Mouse (Mus musculus): ENCODE results near the gene Tmsb15b2. TPM values are rescaled to one million over a fixed set of nuclear protein-coding genes. Genes with fewer than 3 reads are reported as not detected.
A peak's percentile ranks its signal among the peaks of the same experiment; 100 is the strongest.
"Not testable (repeated sequence)": the region's sequence is repeated elsewhere in the genome, so short reads cannot be mapped to it uniquely, and the experiment has no call there.

The Tmsb15b2 gene
- polyA plus RNA-seq, 1 experiment from 2014 or later: 21.0 TPM

- Histone ChIP-seq H3K4me2 (ENCODE audit: low read length) (peak overlapping the region; percentile 52), H3K4me3 (ENCODE audit: control insufficient read depth in 1 of 2, insufficient read depth in 1 of 2, low read depth in 1 of 2, low read length in 2 of 2) (peak overlapping the region; percentile 21 to 38; a peak in 3 of 4 replicates)
- H3K27me3 ChIP-seq (ENCODE audit: control insufficient read depth, insufficient read depth, low read length); H3K9me3 ChIP-seq (ENCODE audit: control insufficient read depth, low read length); H3K9ac ChIP-seq (ENCODE audit: low read length); H3K36me3 ChIP-seq (ENCODE audit: control insufficient read depth, insufficient read depth, low read length); H3K27ac ChIP-seq (replicated peaks in 1 of 2; ENCODE audit: control insufficient read depth in 1 of 2, insufficient read depth in 1 of 2, low read depth in 2 of 2, low read length in 2 of 2); H3K4me1 ChIP-seq (ENCODE audit: control insufficient read depth in 2 of 2, insufficient read depth in 2 of 2, low read length in 2 of 2): not testable (repeated sequence)
- 25% methylated on average over 13 of the region's 13 CpGs for WGBS
- ATAC-seq (ENCODE audit: insufficient number of reproducible peaks, insufficient read depth, low FRiP score, low read depth): 0 out of 2 replicates have a peak, but pooled peaks have one; percentile 31
Observed at GRCm38 (mm10) chrX:136957583-136958279, 17.6 kb downstream of the Tmsb15b2 start.

GRCm38 (mm10) chrX:136937985-136938384 is 37.3 kb downstream of the Tmsb15b2 start:
- Histone ChIP-seq H3K4me3 (ENCODE audit: control insufficient read depth in 1 of 2, insufficient read depth in 1 of 2, low read depth in 1 of 2, low read length in 2 of 2) (no peak overlapping the region), H3K9me3 (ENCODE audit: control insufficient read depth, low read length) (no peaks in the 10 kb centered on the region), H3K27ac (replicated peaks in 1 of 2; ENCODE audit: control insufficient read depth in 1 of 2, insufficient read depth in 1 of 2, low read depth in 2 of 2, low read length in 2 of 2) (no peak overlapping the region), H3K27me3 (ENCODE audit: control insufficient read depth, insufficient read depth, low read length) (no peaks in the 10 kb centered on the region), H3K36me3 (ENCODE audit: control insufficient read depth, insufficient read depth, low read length) (no peaks in the 10 kb centered on the region), H3K4me2 (ENCODE audit: low read length) (no peak overlapping the region), H3K4me1 (ENCODE audit: control insufficient read depth in 2 of 2, insufficient read depth in 2 of 2, low read length in 2 of 2) (no peaks in the 10 kb centered on the region), H3K9ac (ENCODE audit: low read length) (no peak overlapping the region)
- ATAC-seq (ENCODE audit: insufficient number of reproducible peaks, insufficient read depth, low FRiP score, low read depth): no peak
- 13% methylated on average over 3 of the region's 3 CpGs for WGBS

DNA sequence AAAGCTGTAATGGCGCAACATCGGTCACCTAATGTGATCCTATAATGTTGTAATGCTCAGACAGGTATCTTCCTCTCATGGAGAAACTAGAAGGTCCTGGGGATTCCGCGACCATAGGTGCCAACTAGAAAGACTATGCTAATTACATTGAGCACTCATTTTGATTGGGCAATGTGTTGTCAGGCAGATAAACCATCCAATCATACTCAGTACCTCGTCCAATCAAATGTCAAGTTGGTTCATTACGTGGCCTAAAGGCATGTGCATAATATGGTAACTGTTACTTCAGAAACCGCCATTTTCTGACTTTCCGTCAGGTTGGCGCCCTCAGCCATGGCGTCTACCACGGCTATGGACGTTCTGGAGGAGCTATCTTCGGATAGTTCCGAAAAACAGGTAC is 48.3 kb downstream of the Tmsb15b2 start, which contains the start of gene H2bfm:
H2bfm (plus strand) TSS at position 295 of the 400 bp plus-strand sequence.
- no peak for ATAC-seq (ENCODE audit: insufficient number of reproducible peaks, insufficient read depth, low FRiP score, low read depth)
- Histone ChIP-seq H3K9ac (ENCODE audit: low read length) (no peak within 1 kb of the TSS), H3K27ac (replicated peaks in 1 of 2; ENCODE audit: control insufficient read depth in 1 of 2, insufficient read depth in 1 of 2, low read depth in 2 of 2, low read length in 2 of 2) (no peak within 1 kb of the TSS), H3K36me3 (ENCODE audit: control insufficient read depth, insufficient read depth, low read length) (no peaks in the 10 kb centered on the region), H3K27me3 (ENCODE audit: control insufficient read depth, insufficient read depth, low read length) (no peaks in the 10 kb centered on the region), H3K4me1 (ENCODE audit: control insufficient read depth in 2 of 2, insufficient read depth in 2 of 2, low read length in 2 of 2) (no peaks in the 10 kb centered on the region), H3K4me3 (ENCODE audit: control insufficient read depth in 1 of 2, insufficient read depth in 1 of 2, low read depth in 1 of 2, low read length in 2 of 2) (no peak within 1 kb of the TSS), H3K9me3 (ENCODE audit: control insufficient read depth, low read length) (peaks cover 12% of the 10 kb centered on the region; the same call in 1 of the 2 replicates), H3K4me2 (ENCODE audit: low read length) (no peak within 1 kb of the TSS)
- WGBS: 80% methylated on average over 14 of the region's 14 CpGs

DNA sequence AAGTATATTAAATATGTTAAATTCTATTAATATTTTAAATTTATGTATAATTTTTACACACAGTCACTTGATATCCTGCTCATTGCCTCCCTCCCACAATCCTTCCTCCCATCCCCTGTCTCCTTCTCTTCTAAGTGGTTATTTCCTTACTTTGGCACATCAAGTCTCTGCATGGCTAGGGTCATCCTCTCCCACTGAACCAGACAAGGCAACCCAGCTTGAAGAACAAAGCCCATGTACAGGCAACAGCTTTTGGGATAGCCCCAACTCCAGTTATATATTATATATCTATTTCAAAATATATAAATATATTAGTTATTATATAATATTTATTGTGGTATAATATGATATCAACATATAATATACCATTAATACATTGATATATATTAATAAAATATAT is 49.4 kb downstream of the Tmsb15b2 start:
- Histone ChIP-seq H3K4me2 (ENCODE audit: low read length) (no peak overlapping the region), H3K4me3 (ENCODE audit: control insufficient read depth in 1 of 2, insufficient read depth in 1 of 2, low read depth in 1 of 2, low read length in 2 of 2) (no peak overlapping the region), H3K36me3 (ENCODE audit: control insufficient read depth, insufficient read depth, low read length) (no peaks in the 10 kb centered on the region), H3K27ac (replicated peaks in 1 of 2; ENCODE audit: control insufficient read depth in 1 of 2, insufficient read depth in 1 of 2, low read depth in 2 of 2, low read length in 2 of 2) (no peak overlapping the region), H3K9ac (ENCODE audit: low read length) (no peak overlapping the region), H3K9me3 (ENCODE audit: control insufficient read depth, low read length) (peaks cover 12% of the 10 kb centered on the region; the same call in 1 of the 2 replicates), H3K4me1 (ENCODE audit: control insufficient read depth in 2 of 2, insufficient read depth in 2 of 2, low read length in 2 of 2) (no peaks in the 10 kb centered on the region), H3K27me3 (ENCODE audit: control insufficient read depth, insufficient read depth, low read length) (no peaks in the 10 kb centered on the region)
- no peak for ATAC-seq (ENCODE audit: insufficient number of reproducible peaks, insufficient read depth, low FRiP score, low read depth)

Other genes starting within 250 kb of the Tmsb15b2 start
- gene Morf4l2, start 231.8 kb downstream of the Tmsb15b2 start, polyA plus RNA-seq (2014; fragmentation: Nextera tagmentation; extraction: Ambion mirVana): 324 and 341 TPM in 2 replicates
- 0.12 and 0.15 TPM in 2 replicates for gene Glra4, start 195.4 kb downstream of the Tmsb15b2 start, polyA plus RNA-seq (2014; fragmentation: Nextera tagmentation; extraction: Ambion mirVana)
- gene Plp1, start 152.8 kb downstream of the Tmsb15b2 start, polyA plus RNA-seq (2014; fragmentation: Nextera tagmentation; extraction: Ambion mirVana): 3.6 and 3.8 TPM in 2 replicates
- gene Rab9b, start 106.7 kb downstream of the Tmsb15b2 start, polyA plus RNA-seq (2014; fragmentation: Nextera tagmentation; extraction: Ambion mirVana): 0.27 and 0.57 TPM in 2 replicates
- not detected in 2 replicates for gene H2bfm, start 48.2 kb downstream of the Tmsb15b2 start, polyA plus RNA-seq (2014; fragmentation: Nextera tagmentation; extraction: Ambion mirVana)
- 0.71 and 2.2 TPM in 2 replicates for gene Tmsb15l, start 1.4 kb upstream of the Tmsb15b2 start, polyA plus RNA-seq (2014; fragmentation: Nextera tagmentation; extraction: Ambion mirVana)
- gene Tmsb15b1, start 1.4 kb upstream of the Tmsb15b2 start, polyA plus RNA-seq (2014; fragmentation: Nextera tagmentation; extraction: Ambion mirVana): 13.7 and 16.2 TPM in 2 replicates
- gene Zcchc18, start 17.7 kb upstream of the Tmsb15b2 start, polyA plus RNA-seq (2014; fragmentation: Nextera tagmentation; extraction: Ambion mirVana): 1.5 and 1.8 TPM in 2 replicates
- 5.2 and 6.4 TPM in 2 replicates for gene Slc25a53, start 62.8 kb upstream of the Tmsb15b2 start, polyA plus RNA-seq (2014; fragmentation: Nextera tagmentation; extraction: Ambion mirVana)
- 5.7 and 6.0 TPM in 2 replicates for gene Fam199x, start 74.1 kb upstream of the Tmsb15b2 start, polyA plus RNA-seq (2014; fragmentation: Nextera tagmentation; extraction: Ambion mirVana)
- not detected in 2 replicates for gene Esx1, start 146.6 kb upstream of the Tmsb15b2 start, polyA plus RNA-seq (2014; fragmentation: Nextera tagmentation; extraction: Ambion mirVana)